Mouse (Mus musculus) embryonic fibroblast, embryonic 13.5 days (primary cell): Measurements from ENCODE around the gene Yeats2.

Experiments
- CTCF ChIP-seq: IDR thresholded peaks from 2 replicates; pipeline ENCODE4 v1.5.1; 2011; ENCODE audit warnings: mild to moderate bottlenecking, control low read depth, low read length, moderate library complexity, borderline replicate concordance; ENCODE audit not compliant: insufficient read depth
- POLR2A ChIP-seq: IDR thresholded peaks from 2 replicates; pipeline ENCODE4 v1.6.1; 2011; ENCODE audit warnings: low read depth, mild to moderate bottlenecking, control low read depth, low read length, moderate library complexity

DNA sequence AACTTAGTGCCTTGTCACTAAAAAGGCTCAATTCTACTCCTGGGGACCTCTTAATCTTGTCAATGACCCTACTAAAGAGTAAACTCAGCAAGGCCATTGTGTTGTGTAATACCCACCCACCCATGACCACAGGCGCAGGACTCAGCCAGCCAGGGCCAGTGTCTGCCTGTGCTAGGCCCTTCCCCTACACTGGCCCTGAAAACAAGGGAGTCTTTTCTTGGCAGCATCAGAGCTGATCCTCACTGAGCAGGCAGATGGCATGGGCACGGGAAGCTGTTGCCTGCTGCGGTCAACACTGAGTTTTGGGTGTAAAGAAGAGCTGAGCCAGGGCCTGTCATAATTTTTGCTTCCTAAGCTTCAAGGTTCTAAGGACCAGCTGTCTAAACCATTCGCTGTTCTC is 96.6 kb downstream of the Yeats2 start:
- TF ChIP-seq CTCF (no peak), POLR2A (no peak)
